Mouse (Mus musculus) B cell, adult (primary cell): ENCODE results near the gene Tcl1b5. TPM values are rescaled to one million over a fixed set of nuclear protein-coding genes. Genes with fewer than 3 reads are reported as not detected.

Source experiments
- total RNA-seq: library from RNA; stranded (reverse); gene quantifications from 4 replicates; pipeline ENCODE4 v1.2.4, GENCODE M21; 2023; ENCODE audit not compliant: inconsistent age

The Tcl1b5 gene
- total RNA-seq, result not detected in 4 replicates

DNA sequence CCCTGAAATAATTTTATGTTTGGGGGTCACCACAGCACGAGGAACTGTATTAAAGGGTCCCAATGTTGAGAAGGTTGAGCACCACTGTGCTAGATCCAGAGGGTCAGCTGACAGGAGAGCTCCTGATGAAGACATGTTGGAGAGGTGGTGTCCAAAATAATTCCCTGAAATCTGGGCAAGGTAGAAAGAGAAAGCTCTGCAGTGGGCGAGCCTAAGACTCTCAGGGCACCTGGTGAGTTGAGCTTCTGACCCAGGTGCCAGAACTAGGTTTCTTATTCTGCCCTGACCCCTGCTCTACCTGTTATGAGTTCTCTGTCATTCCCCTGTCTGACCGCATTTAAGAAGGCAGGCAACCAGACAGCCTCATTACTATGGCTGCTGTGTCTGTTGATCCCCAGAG is at the start of gene Tcl1b5:
Tcl1b5 (plus strand) TSS at position 301 of the 400 bp plus-strand sequence.

DNA sequence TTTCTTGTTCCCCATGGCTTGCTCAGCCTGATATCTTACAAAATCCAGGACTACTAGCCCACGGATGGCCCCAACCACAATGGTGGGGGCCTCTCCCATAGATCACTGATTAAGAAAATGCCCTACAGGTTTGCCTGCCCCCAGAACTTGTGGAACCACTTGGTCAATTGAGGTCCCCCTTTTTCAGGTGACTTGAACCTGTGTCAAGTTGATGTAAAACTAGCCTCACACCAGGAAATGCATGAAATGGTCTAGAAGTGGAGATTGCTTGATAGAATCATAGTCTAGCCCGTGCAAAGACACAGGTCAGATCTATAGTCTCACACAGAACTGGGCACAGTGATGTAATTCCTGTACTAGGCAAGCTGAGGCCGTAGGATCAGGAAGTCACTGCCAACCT is 30.4 kb upstream of the Tcl1b5 start, which contains the start of gene Tcl1b2:
Tcl1b2 (plus strand) TSS at position 301 of the 400 bp plus-strand sequence.

DNA sequence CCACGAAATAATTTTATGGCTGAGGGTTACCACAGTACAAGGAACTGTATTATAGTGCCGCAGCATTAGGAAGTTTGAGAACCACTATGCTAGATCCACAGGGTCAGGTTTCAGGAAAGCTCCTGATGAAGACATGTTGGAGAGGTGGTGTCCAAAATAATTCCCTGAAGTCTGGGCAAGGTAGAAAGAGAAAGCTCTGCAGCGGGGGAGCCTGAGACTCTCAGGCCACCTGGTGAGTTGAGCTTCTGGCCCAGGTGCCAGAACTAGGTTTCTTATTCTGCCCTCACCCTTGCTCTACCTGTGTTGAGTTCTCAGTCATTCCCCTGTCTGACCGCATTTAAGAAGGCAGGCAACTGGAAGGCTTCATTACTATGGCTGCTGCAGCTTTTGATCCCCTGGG is 16.8 kb upstream of the Tcl1b5 start, which contains the start of gene Tcl1b1:
Tcl1b1 (plus strand) TSS at position 301 of the 400 bp plus-strand sequence.

DNA sequence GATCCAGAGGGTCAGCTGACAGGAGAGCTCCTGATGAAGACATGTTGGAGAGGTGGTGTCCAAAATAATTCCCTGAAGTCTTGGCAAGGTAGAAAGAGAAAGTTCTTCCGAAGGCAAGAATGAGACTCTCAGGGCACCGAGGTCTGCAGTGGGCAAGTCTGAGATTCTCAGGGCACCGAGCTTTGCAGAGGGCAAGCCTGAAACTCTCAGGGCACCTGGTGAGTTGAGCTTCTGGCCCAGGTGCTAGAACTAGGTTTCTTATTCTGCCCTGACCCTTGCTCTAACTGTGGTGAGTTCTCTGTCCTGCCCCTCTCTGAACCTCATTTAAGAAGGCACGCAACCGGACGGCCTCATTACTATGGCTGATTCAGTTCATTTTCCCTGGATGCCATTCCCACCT is 14.6 kb downstream of the Tcl1b5 start, which contains the start of gene Tcl1b3:
Tcl1b3 (plus strand) TSS at position 301 of the 400 bp plus-strand sequence.

DNA sequence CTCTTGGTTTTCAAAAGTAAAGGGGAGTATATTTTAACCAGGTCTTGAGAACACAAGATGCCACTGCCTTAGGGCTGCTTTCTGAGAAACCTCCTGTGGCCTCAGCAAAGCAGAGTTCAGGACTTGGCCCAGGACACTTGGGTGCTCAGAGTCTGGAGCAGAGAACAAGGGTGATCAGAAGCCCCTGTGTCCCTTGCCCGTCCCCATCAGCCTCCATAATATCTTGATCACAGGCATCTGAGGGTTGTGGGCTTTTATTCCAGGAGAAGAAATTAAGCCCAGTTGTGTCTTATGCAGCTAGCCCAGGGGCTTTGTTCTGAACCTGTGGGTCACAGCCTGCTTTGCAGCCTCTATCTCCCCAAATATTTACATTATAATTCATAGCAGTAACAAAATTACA is 25.5 kb downstream of the Tcl1b5 start, which contains the start of gene Tcl1b4:
Tcl1b4 (plus strand) TSS at position 301 of the 400 bp plus-strand sequence.

DNA sequence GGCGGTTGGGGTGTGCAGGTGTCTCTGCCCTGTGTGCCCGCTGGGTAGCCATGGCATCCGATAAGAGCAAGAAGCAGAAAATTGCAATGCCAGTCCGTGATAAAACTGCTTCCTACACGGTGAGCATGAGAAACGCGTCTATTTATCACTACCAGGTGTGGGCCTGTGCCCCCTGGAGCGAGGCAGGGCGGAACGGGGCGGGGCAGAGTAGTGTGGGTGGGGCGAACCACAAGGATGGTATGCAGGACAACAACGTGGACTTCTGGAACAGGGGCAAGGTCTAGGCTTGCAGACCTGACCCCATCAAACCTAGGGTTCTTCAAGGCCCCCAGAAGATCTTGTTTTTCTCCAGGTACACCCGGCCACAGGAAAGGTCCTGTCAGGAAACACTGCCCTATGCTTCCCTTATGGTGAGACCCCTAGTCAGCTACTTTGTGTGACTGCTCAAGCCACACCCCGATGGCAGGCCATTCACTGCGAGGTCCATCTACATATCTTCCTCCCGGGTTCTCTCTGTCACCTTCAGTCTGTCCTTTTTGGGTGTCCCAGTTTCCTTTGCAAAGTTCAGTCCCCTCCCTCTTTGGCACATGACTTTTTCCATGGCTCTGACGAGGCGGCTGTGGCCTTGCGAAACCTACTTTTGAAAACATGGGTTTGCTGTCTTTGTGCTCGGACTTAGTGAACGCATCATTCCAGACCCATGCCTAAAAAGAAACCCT is 46.6 kb downstream of the Tcl1b5 start, which contains the start of gene Tcl1:
Tcl1 (minus strand) TSS at position 193 of the 719 bp plus-strand sequence.

Other genes with a start within 250 kb of the Tcl1b5 start
- 32.5 to 38.6 TPM (median 35.7 TPM) in 4 replicates for gene Syne3, start 166.5 kb upstream of the Tcl1b5 start, total RNA-seq
- 22.6 to 29.4 TPM (median 26.3 TPM) in 4 replicates for gene Glrx5, start 143.7 kb upstream of the Tcl1b5 start, total RNA-seq
- not detected in 4 replicates for gene Tcl1b2, start 30.3 kb upstream of the Tcl1b5 start, total RNA-seq
- not detected in 4 replicates for gene Tcl1b1, start 16.7 kb upstream of the Tcl1b5 start, total RNA-seq
- gene Tcl1b3, start 14.7 kb downstream of the Tcl1b5 start, total RNA-seq, result not detected in 4 replicates
- not detected in 4 replicates for gene Tcl1b4, start 25.6 kb downstream of the Tcl1b5 start, total RNA-seq
- gene Tcl1, start 46.4 kb downstream of the Tcl1b5 start, total RNA-seq, result not detected in 4 replicates
- not detected in 4 replicates for gene Tunar, start 157.5 kb downstream of the Tcl1b5 start, total RNA-seq